Mouse (Mus musculus): ENCODE results near the gene Ugt1a1.
"Not testable (repeated sequence)": the region's sequence is repeated elsewhere in the genome, so short reads cannot be mapped to it uniquely, and the experiment has no call there.

Ugt1a1 gene

GRCm38 (mm10) chr1:88218591-88218990, 6.8 kb downstream of the Ugt1a1 start:
- no peak for DNase-seq (ENCODE audit: low spot score)

GRCm38 (mm10) chr1:88219054-88219453, 7.3 kb downstream of the Ugt1a1 start:
- DNase-seq (ENCODE audit: low spot score) = no peak

- no peak for DNase-seq (ENCODE audit: low spot score)
These were observed 8.6 kb downstream of the Ugt1a1 start for GRCm38 (mm10) chr1:88220336-88220735.

- no peak for DNase-seq (ENCODE audit: low spot score)
These were observed 10.5 kb downstream of the Ugt1a1 start for GRCm38 (mm10) chr1:88222216-88222615.

GRCm38 (mm10) chr1:88223011-88223515, 11.3 kb downstream of the Ugt1a1 start:
- DNase-seq (ENCODE audit: low spot score) = not testable (repeated sequence)

GRCm38 (mm10) chr1:88223591-88223990, 11.8 kb downstream of the Ugt1a1 start:
- DNase-seq (ENCODE audit: low spot score) = no peak

- DNase-seq (ENCODE audit: low spot score) = no peak
These were observed 12.4 kb downstream of the Ugt1a1 start for GRCm38 (mm10) chr1:88224029-88224776.

- not testable (repeated sequence) for DNase-seq (ENCODE audit: low spot score)
These were observed 13.5 kb downstream of the Ugt1a1 start for GRCm38 (mm10) chr1:88225301-88225700.

GRCm38 (mm10) chr1:88225741-88226140, 14.0 kb downstream of the Ugt1a1 start:
- no peak for DNase-seq (ENCODE audit: low spot score)

- peak; percentile 13 for DNase-seq (ENCODE audit: low spot score)
These were observed 15.1 kb downstream of the Ugt1a1 start, which contains the start of gene Mroh2a for GRCm38 (mm10) chr1:88226670-88227379. TSS of gene Mroh2a (plus strand) at chr1:88226986.

GRCm38 (mm10) chr1:88227482-88227881, 15.7 kb downstream of the Ugt1a1 start:
- DNase-seq (ENCODE audit: low spot score) = peak; percentile 12

- DNase-seq (ENCODE audit: low spot score) = peak; percentile 23
These were observed 16.4 kb downstream of the Ugt1a1 start for GRCm38 (mm10) chr1:88228121-88228520.

- DNase-seq (ENCODE audit: low spot score) = peak; percentile 11
These were observed 17.8 kb downstream of the Ugt1a1 start for GRCm38 (mm10) chr1:88229566-88229965.

- peak; percentile 30 for DNase-seq (ENCODE audit: low spot score)
These were observed 18.2 kb downstream of the Ugt1a1 start for GRCm38 (mm10) chr1:88229986-88230385.

GRCm38 (mm10) chr1:88230421-88230820, 18.7 kb downstream of the Ugt1a1 start:
- peak; percentile 33 for DNase-seq (ENCODE audit: low spot score)

GRCm38 (mm10) chr1:88230981-88231802, 19.4 kb downstream of the Ugt1a1 start:
- DNase-seq (ENCODE audit: low spot score) = peak; percentile 12

GRCm38 (mm10) chr1:88231803-88232499, 20.2 kb downstream of the Ugt1a1 start:
- DNase-seq (ENCODE audit: low spot score) = peak; percentile 18

GRCm38 (mm10) chr1:88232664-88233380, 21.1 kb downstream of the Ugt1a1 start:
- DNase-seq (ENCODE audit: low spot score) = peak; percentile 21

- DNase-seq (ENCODE audit: low spot score) = peak; percentile 65
These were observed 21.9 kb downstream of the Ugt1a1 start for GRCm38 (mm10) chr1:88233421-88234247.

GRCm38 (mm10) chr1:88234248-88234610, 22.5 kb downstream of the Ugt1a1 start:
- DNase-seq (ENCODE audit: low spot score) = peak; percentile 11

All from urinary bladder, postnatal 10 days (tissue).